Mouse (Mus musculus) liver, adult 2 months (tissue): ENCODE measurements around the gene Clpp. TPM values are rescaled to one million over a fixed set of nuclear protein-coding genes. Genes with fewer than 3 reads are reported as not detected.

Experiments
- DNase-seq: peaks from one replicate; pipeline ENCODE4 v3.0.0-alpha.2; 2011; ENCODE audit warnings: low read depth, low spot score; ENCODE audit errors: extremely low read depth
- H3K27ac ChIP-seq: fragments of 200-500 bp; replicated peaks from 2 replicates; pipeline ENCODE4 v1.5.1; 2012; ENCODE audit warnings: low read depth, mild to moderate bottlenecking, control low read depth, inconsistent platforms, low read length; ENCODE audit not compliant: insufficient read depth
- H3K27me3 ChIP-seq: fragments of 200-500 bp; 2 replicates; pipeline ENCODE4 v1.6.1; 2012; ENCODE audit warnings: mild to moderate bottlenecking, moderate library complexity, low read length, inconsistent platforms; ENCODE audit not compliant: control insufficient read depth, insufficient read depth
- H3K36me3 ChIP-seq: fragments of 200-500 bp; 2 replicates; pipeline ENCODE4 v1.6.1; 2012; ENCODE audit warnings: low read length, inconsistent platforms; ENCODE audit not compliant: control insufficient read depth, insufficient read depth
- H3K4me1 ChIP-seq: fragments of 200-500 bp; 2 replicates; pipeline ENCODE4 v1.6.1; 2011; ENCODE audit warnings: low read length; ENCODE audit not compliant: control insufficient read depth, insufficient read depth
- H3K4me3 ChIP-seq: fragments of 200-500 bp; 2 replicates; pipeline ENCODE4 v1.5.1; 2011; ENCODE audit warnings: low read depth, mild to moderate bottlenecking, control low read depth, low read length, moderate library complexity; ENCODE audit not compliant: insufficient read depth
- H3K79me2 ChIP-seq: fragments of 200-500 bp; 2 replicates; pipeline ENCODE4 v1.6.1; 2012; ENCODE audit warnings: inconsistent platforms, mild to moderate bottlenecking, low read length, moderate library complexity; ENCODE audit not compliant: control insufficient read depth, insufficient read depth
- H3K9ac ChIP-seq: fragments of 200-500 bp; 2 replicates; pipeline ENCODE4 v1.6.1; 2012; ENCODE audit warnings: low read depth, mild to moderate bottlenecking, control low read depth, inconsistent platforms, low read length
- CTCF ChIP-seq: fragments of 200-500 bp; IDR thresholded peaks from 2 replicates; pipeline ENCODE4 v1.5.1; 2011; ENCODE audit warnings: low read depth, low read length, control low read depth
- POLR2A ChIP-seq: fragments of 200-500 bp; IDR thresholded peaks from 2 replicates; pipeline ENCODE4 v1.6.1; 2011; ENCODE audit warnings: low read length, control low read depth; ENCODE audit not compliant: insufficient read depth; ENCODE audit errors: extremely low read depth
- WGBS: fragments of 180-500 bp; shearing (Covaris S2); methylation state at CpG from one replicate; pipeline ENCODE4 v1.1.7; 2018; 5-methylcytosine and 5-hydroxymethylcytosine counted together
- polyA plus RNA-seq: library from polyadenylated mRNA; depleted of rRNA; stranded (reverse); fragments of >200 nt; gene quantifications from 2 replicates; pipeline ENCODE4 v1.2.3, GENCODE M21; 2012
- total RNA-seq: library from RNA; depleted of rRNA; stranded (reverse); fragments of >200 nt; gene quantifications from 2 replicates; pipeline ENCODE4 v1.2.3, GENCODE M21; 2014

The Clpp gene
- total and polyA plus RNA-seq, 2 experiments = 75.6 to 184 TPM

GRCm38 (mm10) chr17:57029691-57030090 is 39.6 kb downstream of the Clpp start:
- peaks cover 13% of the 10 kb centered on the region for H3K36me3 ChIP-seq
- TF ChIP-seq POLR2A = no peak
- TF ChIP-seq CTCF = no peak
- no peak overlapping the region for H3K4me3 ChIP-seq
- H3K9ac ChIP-seq = no peak overlapping the region
- H3K79me2 ChIP-seq = peaks cover 8% of the 10 kb centered on the region
- peaks cover 8% of the 10 kb centered on the region; the same call in 1 of the 2 replicates for H3K4me1 ChIP-seq
- 19% methylated on average over 8 of the region's 8 CpGs for WGBS
- no peaks in the 10 kb centered on the region for H3K27me3 ChIP-seq
- peak; percentile 36 for DNase-seq
- H3K27ac ChIP-seq = no peak overlapping the region

GRCm38 (mm10) chr17:57030931-57031660 is 41.0 kb downstream of the Clpp start, which contains the start of gene Khsrp:
Khsrp (minus strand) TSS chr17:57031522.
- TF ChIP-seq POLR2A (peak; percentile 66; the same call in 1 of the 2 replicates), CTCF (no peak)
- peaks cover 8% of the 10 kb centered on the region for H3K36me3 ChIP-seq
- H3K27me3 ChIP-seq = no peaks in the 10 kb centered on the region
- WGBS = 2% methylated on average over 92 of the region's 99 CpGs
- H3K79me2 ChIP-seq = peaks cover 8% of the 10 kb centered on the region
- H3K4me3 ChIP-seq = peak within 1 kb of the TSS; percentile 74
- H3K9ac ChIP-seq = peak within 1 kb of the TSS; percentile 89
- DNase-seq = no peak
- H3K4me1 ChIP-seq = peaks cover 8% of the 10 kb centered on the region; the same call in 1 of the 2 replicates
- peak within 1 kb of the TSS; percentile 79 for H3K27ac ChIP-seq

GRCm38 (mm10) chr17:57031661-57032420 is 41.7 kb downstream of the Clpp start:
- H3K4me3 ChIP-seq = peak overlapping the region; percentile 58
- peak; percentile 100 for DNase-seq
- H3K79me2 ChIP-seq = peaks cover 8% of the 10 kb centered on the region
- H3K27me3 ChIP-seq = no peaks in the 10 kb centered on the region
- H3K36me3 ChIP-seq = peaks cover 2% of the 10 kb centered on the region
- WGBS = under 1% methylated on average over 38 of the region's 38 CpGs
- H3K4me1 ChIP-seq = peaks cover 8% of the 10 kb centered on the region; the same call in 1 of the 2 replicates
- H3K27ac ChIP-seq = peak overlapping the region; percentile 79
- peak; percentile 93 for TF ChIP-seq POLR2A
- TF ChIP-seq CTCF = 0 out of 2 replicates have a peak, but pooled peaks have one; percentile 4
- peak overlapping the region; percentile 69 for H3K9ac ChIP-seq

- H3K27ac ChIP-seq = no peak overlapping the region
- H3K9ac ChIP-seq = no peak overlapping the region
- WGBS = 94% methylated on average over 4 of the region's 4 CpGs
- no peak for DNase-seq
- peaks cover 8% of the 10 kb centered on the region; the same call in 1 of the 2 replicates for H3K4me1 ChIP-seq
- no peak for TF ChIP-seq CTCF
- no peak for TF ChIP-seq POLR2A
- H3K79me2 ChIP-seq = peaks cover 8% of the 10 kb centered on the region
- no peaks in the 10 kb centered on the region for H3K27me3 ChIP-seq
- no peaks in the 10 kb centered on the region for H3K36me3 ChIP-seq
- no peak overlapping the region for H3K4me3 ChIP-seq
Observed at GRCm38 (mm10) chr17:57032854-57033253, 42.7 kb downstream of the Clpp start.

GRCm38 (mm10) chr17:57038978-57039377 is 48.9 kb downstream of the Clpp start:
- DNase-seq = no peak
- Histone ChIP-seq H3K4me3 (no peak overlapping the region), H3K4me1 (no peaks in the 10 kb centered on the region), H3K36me3 (no peaks in the 10 kb centered on the region), H3K27ac (no peak overlapping the region), H3K9ac (no peak overlapping the region), H3K79me2 (no peaks in the 10 kb centered on the region), H3K27me3 (no peaks in the 10 kb centered on the region; the same call in 1 of the 2 replicates)
- TF ChIP-seq CTCF (peak; percentile 21; the same call in 1 of the 2 replicates), POLR2A (no peak)
- 47% methylated on average over 8 of the region's 8 CpGs for WGBS
